Mouse (Mus musculus) midbrain, embryonic 12.5 days (tissue): ENCODE data around the gene Tdgf1. TPM values are rescaled to one million over a fixed set of nuclear protein-coding genes. Genes with fewer than 3 reads are reported as not detected.
A peak's percentile ranks its signal among the peaks of the same experiment; 100 is the strongest.

ENCODE experiments used
- ATAC-seq: fragments of 200-750 bp; cut with Nextera tagmentation; 2 replicates; pipeline ENCODE4 v1.8.0; 2017; ENCODE audit warnings: low read depth, moderate TSS enrichment, moderate library complexity; ENCODE audit not compliant: low FRiP score
- H3K27ac ChIP-seq: fragments of 300-500 bp; sonication (generic); replicated peaks from 2 replicates; pipeline ENCODE4 v1.5.1; 2016; ENCODE audit warnings: mild to moderate bottlenecking
- H3K27me3 ChIP-seq: fragments of 300-500 bp; sonication (generic); 2 replicates; pipeline ENCODE4 v1.6.1; 2016; ENCODE audit warnings: mild to moderate bottlenecking
- H3K36me3 ChIP-seq: fragments of 300-500 bp; sonication (generic); 2 replicates; pipeline ENCODE4 v1.6.1; 2016
- H3K4me1 ChIP-seq: fragments of 300-500 bp; sonication (generic); 2 replicates; pipeline ENCODE4 v1.6.1; 2016
- H3K4me2 ChIP-seq: fragments of 300-500 bp; sonication (generic); replicated peaks from 2 replicates; pipeline ENCODE4 v1.6.1; 2016; ENCODE audit warnings: mild to moderate bottlenecking, moderate library complexity
- H3K4me3 ChIP-seq: fragments of 300-500 bp; sonication (generic); 2 replicates; pipeline ENCODE4 v1.5.1; 2016; ENCODE audit warnings: mild to moderate bottlenecking
- H3K9ac ChIP-seq: fragments of 300-500 bp; sonication (generic); replicated peaks from 2 replicates; pipeline ENCODE4 v1.6.1; 2016; ENCODE audit warnings: mild to moderate bottlenecking, moderate library complexity
- H3K9me3 ChIP-seq: fragments of 300-500 bp; sonication (generic); 2 replicates; pipeline ENCODE4 v1.6.1; 2016; ENCODE audit warnings: mild to moderate bottlenecking
- WGBS: fragments of 180-500 bp; shearing (Covaris S2); methylation state at CpG from one replicate; pipeline ENCODE4 v1.1.7; 2016; 5-methylcytosine and 5-hydroxymethylcytosine counted together
- polyA plus RNA-seq: library from polyadenylated mRNA; unstranded; fragments of >200 nt; fragmentation: Nextera tagmentation; extraction: Ambion mirVana; gene quantifications from 2 replicates; pipeline ENCODE4 v1.2.1, GENCODE M21; 2016

The Tdgf1 gene
- polyA plus RNA-seq, 1 experiment from 2014 or later: not detected

- Histone ChIP-seq H3K9ac (no peak overlapping the region), H3K27me3 (peaks cover 61% of the 10 kb centered on the region), H3K4me3 (no peak overlapping the region), H3K9me3 (no peaks in the 10 kb centered on the region), H3K27ac (no peak overlapping the region), H3K4me1 (peaks cover 12% of the 10 kb centered on the region), H3K36me3 (no peaks in the 10 kb centered on the region), H3K4me2 (no peak overlapping the region)
- ATAC-seq: no peak
- 62% methylated on average over 6 of the region's 6 CpGs for WGBS
These were observed 6.4 kb upstream of the Tdgf1 start for GRCm38 (mm10) chr9:110952398-110952797.

- Histone ChIP-seq H3K4me2 (no peak overlapping the region), H3K27me3 (peaks cover 64% of the 10 kb centered on the region), H3K9ac (no peak overlapping the region), H3K36me3 (no peaks in the 10 kb centered on the region), H3K9me3 (no peaks in the 10 kb centered on the region), H3K4me3 (no peak overlapping the region), H3K4me1 (peaks cover 17% of the 10 kb centered on the region), H3K27ac (no peak overlapping the region)
- no peak for ATAC-seq
- 96% methylated on average over 13 of the region's 13 CpGs for WGBS
These were observed 5.9 kb upstream of the Tdgf1 start for GRCm38 (mm10) chr9:110951866-110952265.

DNA sequence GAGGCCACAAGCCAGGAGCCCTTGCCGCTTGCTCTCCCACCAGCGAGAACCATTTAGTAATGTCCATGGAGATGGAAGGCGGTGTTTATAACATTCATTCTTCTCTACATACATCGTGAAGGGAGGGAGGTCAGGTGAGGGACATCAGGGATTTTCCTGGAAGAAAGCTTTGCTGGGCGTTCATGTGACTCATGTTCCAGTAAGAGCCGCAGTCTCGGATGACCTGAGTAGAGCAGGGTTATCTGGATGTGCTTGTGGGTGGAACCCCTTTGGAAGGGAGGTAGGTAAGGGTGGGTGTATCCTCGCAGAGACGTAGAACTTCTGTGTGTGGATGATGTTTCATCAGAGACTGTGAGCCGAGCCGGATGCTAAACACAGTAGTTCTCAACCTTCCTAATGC, 5.4 kb upstream of the Tdgf1 start, which contains the start of gene Lrrc2:
Lrrc2 (plus strand) TSS at position 149 of the 400 bp plus-strand sequence.
- Histone ChIP-seq H3K27me3 (peaks cover 67% of the 10 kb centered on the region), H3K36me3 (no peaks in the 10 kb centered on the region), H3K27ac (no peak within 1 kb of the TSS), H3K9ac (no peak within 1 kb of the TSS), H3K4me2 (no peak within 1 kb of the TSS), H3K4me3 (no peak within 1 kb of the TSS), H3K4me1 (peaks cover 22% of the 10 kb centered on the region), H3K9me3 (no peaks in the 10 kb centered on the region)
- 91% methylated on average over 11 of the region's 11 CpGs for WGBS
- ATAC-seq: no peak

GRCm38 (mm10) chr9:110950109-110950508, 4.2 kb upstream of the Tdgf1 start:
- Histone ChIP-seq H3K27ac (no peak overlapping the region), H3K36me3 (no peaks in the 10 kb centered on the region), H3K27me3 (peaks cover 67% of the 10 kb centered on the region), H3K9me3 (no peaks in the 10 kb centered on the region), H3K4me3 (no peak overlapping the region), H3K4me1 (peaks cover 24% of the 10 kb centered on the region), H3K9ac (no peak overlapping the region), H3K4me2 (no peak overlapping the region)
- WGBS: 94% methylated on average over 3 of the region's 3 CpGs
- ATAC-seq: no peak

DNA sequence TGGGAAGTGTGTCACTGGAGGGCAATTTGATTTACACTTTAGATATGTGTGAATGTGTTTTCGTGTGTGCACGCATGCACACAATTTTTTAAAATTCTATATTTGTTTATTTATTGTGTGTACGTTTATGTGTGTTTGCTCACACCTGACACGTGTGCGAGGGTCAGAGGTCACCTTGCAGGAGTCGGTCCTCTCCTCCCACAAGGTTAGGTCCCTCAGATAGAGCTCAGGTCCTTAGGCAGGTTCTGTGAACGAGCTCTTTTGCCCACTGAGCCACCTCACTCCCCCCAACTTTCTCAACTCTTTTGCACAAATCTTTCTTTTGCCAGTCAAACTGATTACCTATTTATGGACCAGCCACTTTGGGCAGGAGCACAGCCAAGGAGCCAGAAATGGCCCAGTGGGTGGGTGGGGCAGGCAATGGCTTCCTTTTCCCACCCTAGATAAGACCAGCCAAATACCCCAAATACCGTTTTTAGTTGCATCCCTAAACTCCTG, 2.9 kb upstream of the Tdgf1 start:
- ATAC-seq: no peak
- Histone ChIP-seq H3K4me2 (no peak overlapping the region), H3K27me3 (peaks cover 77% of the 10 kb centered on the region), H3K27ac (no peak overlapping the region), H3K9me3 (no peaks in the 10 kb centered on the region), H3K36me3 (no peaks in the 10 kb centered on the region), H3K4me3 (no peak overlapping the region), H3K9ac (no peak overlapping the region), H3K4me1 (peaks cover 24% of the 10 kb centered on the region)
- 65% methylated on average over 8 of the region's 8 CpGs for WGBS

- Histone ChIP-seq H3K4me1 (peaks cover 20% of the 10 kb centered on the region), H3K9ac (no peak overlapping the region), H3K27me3 (peaks cover 82% of the 10 kb centered on the region), H3K27ac (no peak overlapping the region), H3K9me3 (no peaks in the 10 kb centered on the region), H3K36me3 (no peaks in the 10 kb centered on the region), H3K4me3 (no peak overlapping the region), H3K4me2 (no peak overlapping the region)
- 21% methylated on average over 6 of the region's 6 CpGs for WGBS
- no peak for ATAC-seq
These were observed 1.9 kb upstream of the Tdgf1 start for GRCm38 (mm10) chr9:110947900-110948299.

DNA sequence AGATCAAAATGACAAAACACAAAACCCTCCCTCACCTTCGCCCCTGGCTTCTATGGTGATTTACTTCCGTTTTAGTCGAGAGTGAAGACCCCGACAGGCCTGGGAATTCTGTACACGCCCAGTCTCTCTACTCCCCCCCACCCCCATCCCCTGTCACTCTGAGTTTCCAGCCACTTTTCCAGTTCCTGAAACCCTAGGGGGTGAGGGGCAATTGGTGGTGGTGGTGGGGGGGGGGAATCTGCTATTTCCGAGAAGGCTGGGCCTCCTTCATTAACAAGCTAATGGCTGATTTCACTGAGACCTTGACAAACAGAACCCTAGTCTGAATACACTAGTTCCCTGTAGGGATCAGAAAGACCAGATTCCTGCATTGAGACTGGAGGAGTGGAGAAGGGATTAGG, 1.3 kb upstream of the Tdgf1 start:
- Histone ChIP-seq H3K4me3 (no peak overlapping the region), H3K36me3 (no peaks in the 10 kb centered on the region), H3K27me3 (peaks cover 75% of the 10 kb centered on the region), H3K4me2 (peak overlapping the region; percentile 35), H3K4me1 (peaks cover 20% of the 10 kb centered on the region), H3K27ac (no peak overlapping the region), H3K9me3 (no peaks in the 10 kb centered on the region), H3K9ac (no peak overlapping the region)
- ATAC-seq: 0 out of 2 replicates have a peak, but pooled peaks have one; percentile 30
- 2% methylated on average over 6 of the region's 6 CpGs for WGBS

GRCm38 (mm10) chr9:110946548-110947044, 638 bp upstream of the Tdgf1 start:
- H3K4me1 ChIP-seq: peaks cover 20% of the 10 kb centered on the region
- WGBS: 4% methylated on average over 20 of the region's 20 CpGs
- 0 out of 2 replicates have a peak overlapping the region, but pooled peaks have one; percentile 15 for H3K9ac ChIP-seq
- no peak overlapping the region; the same call in 1 of the 2 replicates for H3K4me3 ChIP-seq
- H3K9me3 ChIP-seq: no peaks in the 10 kb centered on the region
- H3K27ac ChIP-seq: no peak overlapping the region
- peak overlapping the region; percentile 35 for H3K4me2 ChIP-seq
- ATAC-seq: no peak
- H3K36me3 ChIP-seq: no peaks in the 10 kb centered on the region
- H3K27me3 ChIP-seq: peaks cover 68% of the 10 kb centered on the region

- Histone ChIP-seq H3K36me3 (no peaks in the 10 kb centered on the region), H3K9me3 (no peaks in the 10 kb centered on the region), H3K4me1 (peaks cover 20% of the 10 kb centered on the region), H3K9ac (no peak overlapping the region), H3K4me2 (no peak overlapping the region), H3K4me3 (no peak overlapping the region), H3K27ac (no peak overlapping the region), H3K27me3 (peaks cover 58% of the 10 kb centered on the region)
- 23% methylated on average over 18 of the region's 18 CpGs for WGBS
- no peak for ATAC-seq
These were observed 615 bp downstream of the Tdgf1 start for GRCm38 (mm10) chr9:110945343-110945742.

GRCm38 (mm10) chr9:110944265-110944664, 1.7 kb downstream of the Tdgf1 start:
- Histone ChIP-seq H3K4me2 (no peak overlapping the region), H3K4me1 (peaks cover 20% of the 10 kb centered on the region), H3K4me3 (no peak overlapping the region), H3K36me3 (no peaks in the 10 kb centered on the region), H3K9me3 (no peaks in the 10 kb centered on the region), H3K27ac (no peak overlapping the region), H3K27me3 (peaks cover 54% of the 10 kb centered on the region), H3K9ac (no peak overlapping the region)
- 32% methylated on average over 13 of the region's 13 CpGs for WGBS
- ATAC-seq: no peak

DNA sequence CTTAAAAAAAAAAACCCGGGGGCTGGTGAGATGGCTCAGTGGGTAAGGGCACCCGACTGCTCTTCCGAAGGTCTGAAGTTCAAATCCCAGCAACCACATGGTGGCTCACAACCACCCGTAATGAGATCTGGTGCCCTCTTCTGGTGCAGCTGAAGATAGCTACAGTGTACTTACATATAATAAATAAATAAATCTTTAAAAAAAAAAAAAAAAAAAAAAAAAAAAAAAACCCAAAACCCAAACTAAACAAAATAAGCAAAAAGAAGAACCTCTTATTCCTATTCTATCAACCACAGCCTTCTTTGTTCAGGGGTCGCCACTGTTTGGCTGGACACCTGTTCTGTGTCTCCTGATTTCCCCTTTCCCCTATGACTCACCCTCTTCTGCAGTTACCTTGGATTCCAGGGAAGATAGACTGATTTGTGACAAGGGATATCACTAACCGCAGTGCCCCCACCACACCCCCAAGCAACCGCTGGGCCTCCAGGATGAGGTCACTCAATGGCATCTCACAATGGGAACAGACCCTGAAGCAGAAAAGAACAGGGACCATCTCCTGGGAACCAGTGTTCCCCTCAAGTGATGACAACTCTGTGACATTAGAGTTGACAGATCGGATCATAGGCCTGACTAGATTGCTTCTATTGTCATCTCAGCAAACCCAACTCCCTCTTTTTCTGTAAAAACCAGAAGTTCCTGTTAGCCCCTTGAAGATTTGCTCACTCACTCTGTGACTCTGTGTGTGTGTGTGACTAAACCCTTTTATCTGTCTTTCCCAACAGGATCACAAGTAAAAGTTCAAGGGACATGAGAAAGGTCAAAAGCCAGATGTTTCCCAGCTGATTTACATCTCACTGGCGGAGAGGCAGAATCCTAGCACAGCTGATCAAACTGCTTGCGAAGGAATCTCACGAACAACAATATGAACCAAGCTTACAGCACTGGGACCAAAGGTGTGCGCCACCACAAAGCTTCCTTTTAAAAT, 8.2 kb downstream of the Tdgf1 start:
- no peak for ATAC-seq
- 64% methylated on average over 12 of the region's 12 CpGs for WGBS
- no peaks in the 10 kb centered on the region for H3K36me3 ChIP-seq
- H3K27ac ChIP-seq: no peak overlapping the region
- H3K9me3 ChIP-seq: no peaks in the 10 kb centered on the region
- H3K27me3 ChIP-seq: no peaks in the 10 kb centered on the region
- H3K4me2 ChIP-seq: no peak overlapping the region
- H3K9ac ChIP-seq: no peak overlapping the region
- no peak overlapping the region for H3K4me3 ChIP-seq
- no peaks in the 10 kb centered on the region; the same call in 1 of the 2 replicates for H3K4me1 ChIP-seq

- Histone ChIP-seq H3K4me2 (no peak overlapping the region), H3K27me3 (no peaks in the 10 kb centered on the region), H3K9ac (no peak overlapping the region), H3K4me1 (no peaks in the 10 kb centered on the region; the same call in 1 of the 2 replicates), H3K27ac (no peak overlapping the region), H3K9me3 (no peaks in the 10 kb centered on the region), H3K4me3 (no peak overlapping the region), H3K36me3 (no peaks in the 10 kb centered on the region)
- 83% methylated on average over 7 of the region's 7 CpGs for WGBS
- ATAC-seq: no peak
These were observed 10.0 kb downstream of the Tdgf1 start for GRCm38 (mm10) chr9:110935941-110936340.
